In the genomic region with DNA sequence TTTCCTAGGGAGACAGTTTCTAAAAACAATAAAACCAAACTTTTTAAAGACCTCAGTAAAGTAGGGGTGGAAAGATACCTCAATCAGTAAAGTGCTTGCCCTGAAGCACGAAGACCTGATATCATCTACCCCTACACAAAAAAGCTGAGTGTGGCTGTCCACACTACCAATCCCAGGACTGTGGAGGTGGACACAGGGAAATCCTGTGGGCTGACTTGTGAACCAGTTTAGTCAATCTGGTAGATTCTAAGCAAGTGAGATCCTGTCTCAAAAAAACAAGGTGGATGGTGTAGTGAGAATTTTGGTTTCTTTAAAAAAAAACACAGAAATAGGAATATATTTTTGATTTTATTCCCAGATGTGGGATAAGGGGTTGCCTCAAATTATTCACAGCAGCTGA, we compare ENCODE assay signal across 31 mouse cellular contexts.
"Had no signal": no experiment of that assay in that cellular context is flagged by ENCODE, and none has a peak within 500 bp of the region (broad histone marks: within the 10 kb centered on the region; RNA-seq: fewer than 3 reads in every experiment).

No protein-coding gene starts in this region.

- H3K36me3 ChIP-seq: limb, embryonic 10.5 days; limb, embryonic 12.5 days; limb, embryonic 13.5 days; limb, embryonic 15.5 days; liver, embryonic 13.5 days; liver, embryonic 15.5 days; lung, embryonic 15.5 days; midbrain, embryonic 12.5 days; midbrain, embryonic 15.5 days had no signal

- H3K9me3 ChIP-seq: limb, embryonic 10.5 days; limb, embryonic 12.5 days; limb, embryonic 13.5 days; limb, embryonic 15.5 days; liver, embryonic 12.5 days; liver, embryonic 13.5 days; liver, embryonic 15.5 days; lung, embryonic 15.5 days; megakaryocyte, embryonic 14.5 days; midbrain, embryonic 10.5 days; midbrain, embryonic 12.5 days; midbrain, embryonic 15.5 days had no signal

- H3K27ac ChIP-seq: left cerebral cortex, adult 2 months; limb, embryonic 10.5 days; limb, embryonic 12.5 days; limb, embryonic 13.5 days; limb, embryonic 15.5 days; liver, embryonic 12.5 days; liver, embryonic 13.5 days; liver, embryonic 14.5 days; liver, embryonic 15.5 days; lung, embryonic 15.5 days; macrophage; midbrain, embryonic 10.5 days; midbrain, embryonic 12.5 days; midbrain, embryonic 15.5 days had no signal

- ATAC-seq: liver, embryonic 12.5 days; liver, postnatal 0 days; lung, postnatal 0 days; midbrain, embryonic 15.5 days; midbrain, embryonic 16.5 days had no signal

- H3K4me1 ChIP-seq: limb, embryonic 10.5 days; limb, embryonic 12.5 days; limb, embryonic 13.5 days; limb, embryonic 15.5 days; liver, embryonic 12.5 days; liver, embryonic 13.5 days; lung, embryonic 15.5 days; megakaryocyte, embryonic 14.5 days; midbrain, embryonic 10.5 days; midbrain, embryonic 12.5 days; midbrain, embryonic 15.5 days had no signal

- DNase-seq: left cerebral cortex, postnatal 4 days; liver; liver, embryonic 13.5 days; liver, postnatal 0 days; lung, adult 18-20 months; lung, adult 2 months; lung, embryonic 14.5 days; lung, postnatal 10 days; lung, postnatal 14 days; lung, postnatal 36 days; lung, postnatal 4 days; midbrain, embryonic 14.5 days had no signal

- H3K9ac ChIP-seq: limb, embryonic 12.5 days; limb, embryonic 13.5 days; limb, embryonic 15.5 days; liver, embryonic 12.5 days; liver, embryonic 13.5 days; liver, embryonic 14.5 days; liver, embryonic 15.5 days; liver, postnatal 0 days; lung, embryonic 14.5 days; lung, embryonic 15.5 days; midbrain, embryonic 12.5 days; midbrain, embryonic 15.5 days had no signal

- H3K4me2 ChIP-seq: limb, embryonic 12.5 days; limb, embryonic 13.5 days; limb, embryonic 15.5 days; liver, embryonic 11.5 days; liver, embryonic 12.5 days; liver, embryonic 13.5 days; liver, embryonic 15.5 days; lung, embryonic 14.5 days; lung, embryonic 15.5 days; midbrain, embryonic 11.5 days; midbrain, embryonic 12.5 days; midbrain, embryonic 15.5 days had no signal

- H3K27me3 ChIP-seq: limb, embryonic 12.5 days; limb, embryonic 13.5 days; limb, embryonic 15.5 days; liver, embryonic 12.5 days; liver, embryonic 13.5 days; liver, embryonic 15.5 days; lung, embryonic 15.5 days; megakaryocyte, embryonic 14.5 days; midbrain, embryonic 12.5 days; midbrain, embryonic 15.5 days had no signal

- H3K4me3 ChIP-seq: left cerebral cortex, adult 2 months; limb, embryonic 10.5 days; limb, embryonic 12.5 days; limb, embryonic 13.5 days; limb, embryonic 15.5 days; liver, embryonic 12.5 days; liver, embryonic 13.5 days; liver, embryonic 15.5 days; lung, embryonic 15.5 days; megakaryocyte, embryonic 14.5 days; midbrain, embryonic 10.5 days; midbrain, embryonic 12.5 days; midbrain, embryonic 15.5 days; myocyte had no signal
